Mouse (Mus musculus) brain, embryonic 14.5 days (tissue): ENCODE data around the gene Zswim8. TPM values are rescaled to one million over a fixed set of nuclear protein-coding genes. Genes with fewer than 3 reads are reported as not detected.

Experiments used
- DNase-seq: peaks from one replicate; pipeline ENCODE4 v3.0.0-alpha.2; 2011; ENCODE audit warnings: low read depth
- CTCF ChIP-seq: fragments of 200-500 bp; IDR thresholded peaks from 2 replicates; pipeline ENCODE4 v1.5.1; 2012; ENCODE audit warnings: inconsistent platforms, mild to moderate bottlenecking, moderate library complexity, borderline replicate concordance; ENCODE audit not compliant: insufficient read depth, insufficient read length; ENCODE audit errors: extremely low read depth
- POLR2A ChIP-seq: fragments of 200-500 bp; IDR thresholded peaks from 2 replicates; pipeline ENCODE4 v1.6.1; 2012; ENCODE audit warnings: mild to moderate bottlenecking, inconsistent platforms, borderline replicate concordance; ENCODE audit not compliant: poor library complexity, insufficient read depth, insufficient read length, severe bottlenecking; ENCODE audit errors: extremely low read depth
- polyA plus RNA-seq: library from polyadenylated mRNA; depleted of rRNA; stranded (reverse); fragments of >200 nt; gene quantifications from 2 replicates; pipeline ENCODE4 v1.2.3, GENCODE M21; 2012; rRNA removed

The Zswim8 gene
- polyA plus RNA-seq, 1 experiment = 245 TPM

GRCm38 (mm10) chr14:20771941-20772340, 64.6 kb downstream of the Zswim8 start:
- DNase-seq = no peak
- no peak for TF ChIP-seq POLR2A
- TF ChIP-seq CTCF = no peak

GRCm38 (mm10) chr14:20772808-20773207, 65.5 kb downstream of the Zswim8 start:
- TF ChIP-seq CTCF = no peak
- no peak for TF ChIP-seq POLR2A
- DNase-seq = no peak

Other genes starting within 250 kb of the Zswim8 start
- gene Anxa7, start 227.4 kb upstream of the Zswim8 start, polyA plus RNA-seq = 18.0 and 18.9 TPM in 2 replicates
- 1.5 and 2.4 TPM in 2 replicates for gene Mss51, start 210.7 kb upstream of the Zswim8 start, polyA plus RNA-seq
- 114 and 141 TPM in 2 replicates for gene Ppp3cb, start 161.0 kb upstream of the Zswim8 start, polyA plus RNA-seq
- gene Usp54, start 66.5 kb upstream of the Zswim8 start, polyA plus RNA-seq = 25.1 and 30.3 TPM in 2 replicates
- 0.10 and 0.16 TPM in 2 replicates for gene Myoz1, start 51.0 kb upstream of the Zswim8 start, polyA plus RNA-seq
- gene Synpo2l, start 39.2 kb upstream of the Zswim8 start, polyA plus RNA-seq = 0.23 and 0.27 TPM in 2 replicates
- gene Sec24c, start 33.2 kb upstream of the Zswim8 start, polyA plus RNA-seq = 159 and 187 TPM in 2 replicates
- 21.1 and 24.7 TPM in 2 replicates for gene Fut11, start 12.6 kb upstream of the Zswim8 start, polyA plus RNA-seq
- 95.3 and 112 TPM in 2 replicates for gene Chchd1, start 4.5 kb upstream of the Zswim8 start, polyA plus RNA-seq
- gene Ndst2, start 27.0 kb downstream of the Zswim8 start, polyA plus RNA-seq = 33.3 and 38.6 TPM in 2 replicates
- gene Camk2g, start 86.5 kb downstream of the Zswim8 start, polyA plus RNA-seq = 76.7 and 96.1 TPM in 2 replicates
- 0.98 and 1.8 TPM in 2 replicates for gene Plau, start 129.1 kb downstream of the Zswim8 start, polyA plus RNA-seq
- gene Vcl, start 221.8 kb downstream of the Zswim8 start, polyA plus RNA-seq = 18.0 and 24.4 TPM in 2 replicates